Mouse (Mus musculus): ENCODE data around the gene Npepps. TPM values are rescaled to one million over a fixed set of nuclear protein-coding genes. Genes with fewer than 3 reads are reported as not detected.
A peak's percentile ranks its signal among the peaks of the same experiment; 100 is the strongest.
"Not testable (repeated sequence)": the region's sequence is repeated elsewhere in the genome, so short reads cannot be mapped to it uniquely, and the experiment has no call there.

Npepps gene
- polyA plus RNA-seq, 1 experiment from 2014 or later, result 91.3 TPM

DNA sequence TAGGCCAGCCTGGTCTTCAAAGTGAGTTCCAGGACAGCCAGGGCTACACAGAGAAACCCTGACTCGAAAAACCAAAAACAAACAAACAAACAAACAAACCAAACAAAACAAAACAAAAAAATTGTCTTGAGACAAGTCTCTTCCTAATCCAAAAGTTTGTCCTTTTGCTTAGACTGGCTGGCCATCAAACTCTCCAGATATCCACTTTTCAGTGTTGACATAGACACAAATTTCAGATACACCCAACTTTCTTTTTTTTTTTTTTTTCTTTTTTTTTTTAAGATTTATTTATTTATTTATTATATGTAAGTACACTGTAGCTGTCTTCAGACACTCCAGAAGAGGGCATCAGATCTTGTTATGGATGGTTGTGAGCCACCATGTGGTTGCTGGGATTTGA lies 32.4 kb upstream of the Npepps start:
- H3K4me3 ChIP-seq (ENCODE audit: low read depth, low read length); ATAC-seq; H3K9me3 ChIP-seq (replicated peaks; ENCODE audit: control insufficient read depth, low read length); H3K4me2 ChIP-seq (ENCODE audit: low read length); H3K36me3 ChIP-seq (ENCODE audit: control insufficient read depth, insufficient read depth, low read length); H3K9ac ChIP-seq (ENCODE audit: low read length); H3K27me3 ChIP-seq (replicated peaks; ENCODE audit: control insufficient read depth, insufficient read depth, low read length); DNase-seq (ENCODE audit: low spot score); H3K27ac ChIP-seq (ENCODE audit: low read depth, low read length): not testable (repeated sequence)
- 87% methylated on average over 1 of the region's 1 CpGs for WGBS
- H3K4me1 ChIP-seq (ENCODE audit: control insufficient read depth, insufficient read depth, low read length), result peaks cover 11% of the 10 kb centered on the region

DNA sequence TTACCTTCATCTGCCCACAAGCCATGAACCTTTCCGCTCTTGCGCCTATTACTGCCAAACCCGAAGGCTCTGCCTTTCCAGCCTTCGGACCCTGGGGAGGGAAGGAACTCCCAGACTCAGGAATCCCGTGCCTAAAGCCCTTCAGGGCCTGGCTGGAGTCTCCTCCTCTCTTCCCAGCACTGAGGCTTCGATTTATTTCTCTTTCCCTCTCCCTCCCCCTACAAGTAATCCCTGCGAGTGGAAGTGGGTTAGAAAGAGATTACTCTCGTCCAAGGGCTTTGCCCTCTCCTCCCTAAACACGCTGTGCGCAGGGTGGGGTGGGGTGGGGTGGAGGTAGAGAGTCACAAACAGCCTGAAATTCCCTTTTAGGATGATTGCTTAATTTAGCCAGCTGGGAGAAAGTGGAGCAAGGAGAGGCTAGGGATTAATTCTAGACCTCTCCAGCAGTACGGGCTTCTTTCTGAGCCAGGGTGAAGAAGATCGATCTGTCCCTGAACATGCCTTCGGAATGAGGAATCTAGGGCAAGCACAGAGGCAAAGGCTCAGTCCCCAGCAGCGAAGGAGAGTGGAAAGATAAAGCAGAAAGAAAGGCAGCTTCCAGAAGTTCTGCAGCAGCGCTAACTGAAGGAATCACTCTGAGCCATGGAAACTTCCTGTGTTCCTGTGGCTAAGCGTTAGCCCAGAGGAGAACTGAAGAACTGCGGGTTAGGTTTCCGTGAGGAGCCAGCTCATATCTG lies 30.6 kb upstream of the Npepps start:
- Histone ChIP-seq H3K36me3 (ENCODE audit: control insufficient read depth, insufficient read depth, low read length) (no peaks in the 10 kb centered on the region), H3K4me1 (ENCODE audit: control insufficient read depth, insufficient read depth, low read length) (peaks cover 9% of the 10 kb centered on the region), H3K4me3 (ENCODE audit: low read depth, low read length) (peak overlapping the region; percentile 32), H3K27ac (ENCODE audit: low read depth, low read length) (peak overlapping the region; percentile 5; the same call in 1 of the 2 replicates), H3K9me3 (replicated peaks; ENCODE audit: control insufficient read depth, low read length) (no peaks in the 10 kb centered on the region), H3K4me2 (ENCODE audit: low read length) (peak overlapping the region; percentile 76), H3K9ac (ENCODE audit: low read length) (peak overlapping the region; percentile 4; the same call in 1 of the 2 replicates), H3K27me3 (replicated peaks; ENCODE audit: control insufficient read depth, insufficient read depth, low read length) (no peaks in the 10 kb centered on the region)
- 5% methylated on average over 18 of the region's 18 CpGs for WGBS
- peak; percentile 60 for DNase-seq (ENCODE audit: low spot score)
- no peak for ATAC-seq

GRCm38 (mm10) chr11:97309911-97310571 lies 29.6 kb upstream of the Npepps start:
- Histone ChIP-seq H3K4me3 (ENCODE audit: low read depth, low read length) (peak overlapping the region; percentile 32), H3K36me3 (ENCODE audit: control insufficient read depth, insufficient read depth, low read length) (no peaks in the 10 kb centered on the region), H3K4me1 (ENCODE audit: control insufficient read depth, insufficient read depth, low read length) (peaks cover 9% of the 10 kb centered on the region), H3K27me3 (replicated peaks; ENCODE audit: control insufficient read depth, insufficient read depth, low read length) (no peaks in the 10 kb centered on the region), H3K9ac (ENCODE audit: low read length) (peak overlapping the region; percentile 62), H3K4me2 (ENCODE audit: low read length) (peak overlapping the region; percentile 76), H3K9me3 (replicated peaks; ENCODE audit: control insufficient read depth, low read length) (no peaks in the 10 kb centered on the region), H3K27ac (ENCODE audit: low read depth, low read length) (no peak overlapping the region)
- ATAC-seq (peak; percentile 79), DNase-seq (ENCODE audit: low spot score) (peak; percentile 94)
- under 1% methylated on average over 25 of the region's 25 CpGs for WGBS

DNA sequence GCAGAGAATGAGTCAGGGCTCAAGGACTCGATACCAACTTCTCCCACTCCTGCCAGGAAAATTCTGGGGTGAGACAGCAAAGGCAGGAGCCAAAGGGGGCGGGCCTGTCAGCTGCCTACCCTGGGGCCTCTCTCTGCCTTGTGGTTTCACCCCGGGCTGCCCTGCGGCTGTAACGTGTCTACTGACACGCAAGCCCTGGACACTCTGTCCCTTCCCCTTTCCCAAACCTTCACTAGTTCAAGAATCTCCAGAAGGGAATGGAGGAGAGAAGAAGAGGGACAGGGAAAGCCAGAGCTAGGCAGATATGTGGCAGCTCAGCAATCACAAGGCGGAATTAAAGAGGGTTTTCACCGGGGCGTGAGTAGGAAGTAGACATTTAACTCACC lies 29.0 kb upstream of the Npepps start:
- WGBS, result 4% methylated on average over 9 of the region's 9 CpGs
- Histone ChIP-seq H3K27me3 (replicated peaks; ENCODE audit: control insufficient read depth, insufficient read depth, low read length) (no peaks in the 10 kb centered on the region), H3K4me1 (ENCODE audit: control insufficient read depth, insufficient read depth, low read length) (peaks cover 9% of the 10 kb centered on the region), H3K27ac (ENCODE audit: low read depth, low read length) (no peak overlapping the region), H3K4me2 (ENCODE audit: low read length) (peak overlapping the region; percentile 76), H3K9ac (ENCODE audit: low read length) (peak overlapping the region; percentile 62), H3K9me3 (replicated peaks; ENCODE audit: control insufficient read depth, low read length) (no peaks in the 10 kb centered on the region), H3K36me3 (ENCODE audit: control insufficient read depth, insufficient read depth, low read length) (no peaks in the 10 kb centered on the region), H3K4me3 (ENCODE audit: low read depth, low read length) (peak overlapping the region; percentile 32)
- DNase-seq (ENCODE audit: low spot score) (peak; percentile 36), ATAC-seq (no peak)

DNA sequence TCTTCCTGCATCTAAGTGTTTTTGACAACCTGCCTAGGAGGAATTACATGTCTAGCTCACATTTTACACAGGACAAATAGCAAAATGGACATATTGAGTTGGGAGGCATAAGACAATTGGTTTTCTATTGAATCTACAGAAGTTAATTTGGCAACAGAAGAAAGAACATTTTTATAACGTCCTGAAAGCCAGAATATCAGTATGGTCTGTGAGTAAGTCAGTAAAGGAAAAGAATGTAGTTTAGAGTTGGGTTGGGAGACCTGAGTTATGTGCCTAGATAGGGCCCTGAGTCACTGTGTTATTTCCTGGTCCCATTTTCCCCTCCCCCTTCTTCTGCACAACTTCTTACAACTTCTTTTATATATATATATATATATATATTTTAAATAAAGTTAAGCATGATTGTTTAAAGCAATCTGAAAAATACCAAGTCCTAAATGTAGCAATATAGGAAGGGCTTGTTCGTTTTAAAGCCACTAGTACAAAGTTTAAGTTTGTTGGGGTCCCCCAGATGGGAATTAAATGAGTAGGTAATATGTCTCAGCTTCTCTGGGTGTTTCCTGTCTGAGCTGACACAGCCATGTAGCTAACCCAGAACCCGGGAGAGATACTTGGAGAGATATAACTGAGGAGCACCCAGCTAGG lies 28.5 kb upstream of the Npepps start:
- no peak overlapping the region for H3K4me3 ChIP-seq (ENCODE audit: low read depth, low read length)
- no peaks in the 10 kb centered on the region for H3K9me3 ChIP-seq (replicated peaks; ENCODE audit: control insufficient read depth, low read length)
- no peaks in the 10 kb centered on the region for H3K27me3 ChIP-seq (replicated peaks; ENCODE audit: control insufficient read depth, insufficient read depth, low read length)
- H3K4me1 ChIP-seq (ENCODE audit: control insufficient read depth, insufficient read depth, low read length), result peaks cover 9% of the 10 kb centered on the region
- WGBS, result 52% methylated on average over 3 of the region's 3 CpGs
- H3K9ac ChIP-seq (ENCODE audit: low read length), result no peak overlapping the region
- H3K27ac ChIP-seq (ENCODE audit: low read depth, low read length), result no peak overlapping the region
- DNase-seq (ENCODE audit: low spot score) (no peak), ATAC-seq (no peak)
- peak overlapping the region; percentile 76; the same call in 1 of the 2 replicates for H3K4me2 ChIP-seq (ENCODE audit: low read length)
- H3K36me3 ChIP-seq (ENCODE audit: control insufficient read depth, insufficient read depth, low read length), result no peaks in the 10 kb centered on the region

DNA sequence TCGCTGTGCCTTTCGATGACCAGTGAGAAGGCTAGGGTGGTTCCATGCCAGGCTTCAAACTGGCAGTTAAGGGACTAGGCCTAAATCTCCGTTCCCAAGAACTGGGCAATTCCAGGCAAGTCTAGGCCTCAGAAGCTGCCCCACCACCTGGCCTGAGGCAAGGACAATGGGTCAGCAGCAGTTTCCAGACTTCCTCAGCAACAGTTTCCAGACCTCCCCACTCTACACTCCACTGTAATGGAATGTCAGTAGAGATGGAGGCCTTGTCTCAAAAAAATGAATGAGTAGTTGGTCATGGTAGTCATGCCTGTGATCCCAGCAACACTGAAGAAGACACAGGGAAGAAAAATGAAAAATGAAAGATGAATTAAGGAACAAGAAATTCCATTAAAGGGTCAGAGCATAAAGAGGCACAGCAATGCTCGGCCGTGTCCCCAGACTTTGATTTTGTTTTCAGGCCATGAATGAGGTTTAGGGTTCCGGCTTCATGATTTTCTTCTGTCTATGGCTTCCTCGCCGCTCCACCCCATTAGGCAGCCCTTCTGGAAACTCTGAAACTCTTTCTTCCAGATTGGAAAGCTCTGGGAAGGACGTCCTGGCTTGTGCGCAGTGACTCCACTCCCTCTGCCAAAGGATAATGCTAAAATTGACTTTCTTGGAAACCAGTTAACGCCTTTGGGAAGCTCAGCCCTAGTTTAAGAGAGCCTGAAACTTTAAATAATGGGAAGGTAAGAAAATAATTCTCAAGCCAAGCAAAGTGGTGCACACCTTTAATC lies 27.0 kb upstream of the Npepps start:
- no peak for ATAC-seq
- 92% methylated on average over 11 of the region's 11 CpGs for WGBS
- Histone ChIP-seq H3K27ac (ENCODE audit: low read depth, low read length) (no peak overlapping the region), H3K27me3 (replicated peaks; ENCODE audit: control insufficient read depth, insufficient read depth, low read length) (no peaks in the 10 kb centered on the region), H3K36me3 (ENCODE audit: control insufficient read depth, insufficient read depth, low read length) (no peaks in the 10 kb centered on the region), H3K4me1 (ENCODE audit: control insufficient read depth, insufficient read depth, low read length) (peaks cover 9% of the 10 kb centered on the region), H3K9me3 (replicated peaks; ENCODE audit: control insufficient read depth, low read length) (no peaks in the 10 kb centered on the region), H3K4me2 (ENCODE audit: low read length) (no peak overlapping the region), H3K4me3 (ENCODE audit: low read depth, low read length) (no peak overlapping the region), H3K9ac (ENCODE audit: low read length) (no peak overlapping the region)
- no peak for DNase-seq (ENCODE audit: low spot score)

GRCm38 (mm10) chr11:97304631-97305030 lies 24.2 kb upstream of the Npepps start:
- Histone ChIP-seq H3K9me3 (replicated peaks; ENCODE audit: control insufficient read depth, low read length) (no peaks in the 10 kb centered on the region), H3K4me2 (ENCODE audit: low read length) (no peak overlapping the region), H3K9ac (ENCODE audit: low read length) (no peak overlapping the region), H3K36me3 (ENCODE audit: control insufficient read depth, insufficient read depth, low read length) (no peaks in the 10 kb centered on the region), H3K4me1 (ENCODE audit: control insufficient read depth, insufficient read depth, low read length) (peaks cover 3% of the 10 kb centered on the region), H3K4me3 (ENCODE audit: low read depth, low read length) (no peak overlapping the region), H3K27me3 (replicated peaks; ENCODE audit: control insufficient read depth, insufficient read depth, low read length) (no peaks in the 10 kb centered on the region), H3K27ac (ENCODE audit: low read depth, low read length) (no peak overlapping the region)
- WGBS, result 87% methylated on average over 5 of the region's 5 CpGs
- ATAC-seq, result no peak
- DNase-seq (ENCODE audit: low spot score), result no peak

GRCm38 (mm10) chr11:97302231-97302781 lies 21.9 kb upstream of the Npepps start:
- H3K9me3 ChIP-seq (replicated peaks; ENCODE audit: control insufficient read depth, low read length), result no peaks in the 10 kb centered on the region
- no peak overlapping the region for H3K4me3 ChIP-seq (ENCODE audit: low read depth, low read length)
- no peaks in the 10 kb centered on the region for H3K27me3 ChIP-seq (replicated peaks; ENCODE audit: control insufficient read depth, insufficient read depth, low read length)
- ATAC-seq, result no peak
- DNase-seq (ENCODE audit: low spot score), result peak; percentile 81
- H3K9ac ChIP-seq (ENCODE audit: low read length), result no peak overlapping the region
- H3K36me3 ChIP-seq (ENCODE audit: control insufficient read depth, insufficient read depth, low read length), result no peaks in the 10 kb centered on the region
- no peaks in the 10 kb centered on the region; the same call in 1 of the 2 replicates for H3K4me1 ChIP-seq (ENCODE audit: control insufficient read depth, insufficient read depth, low read length)
- WGBS, result 11% methylated on average over 7 of the region's 7 CpGs
- peak overlapping the region; percentile 50; the same call in 1 of the 2 replicates for H3K27ac ChIP-seq (ENCODE audit: low read depth, low read length)
- no peak overlapping the region for H3K4me2 ChIP-seq (ENCODE audit: low read length)

Data from forebrain, embryonic 14.5 days (tissue).